Mouse (Mus musculus) forelimb bud, embryonic 11.5 days (tissue): ENCODE data around the gene Plxnb3.

Experiments used
- DNase-seq: peaks from one replicate; pipeline ENCODE4 v3.0.0-alpha.2; 2012; ENCODE audit warnings: low read depth, low spot score

The Plxnb3 gene

DNA sequence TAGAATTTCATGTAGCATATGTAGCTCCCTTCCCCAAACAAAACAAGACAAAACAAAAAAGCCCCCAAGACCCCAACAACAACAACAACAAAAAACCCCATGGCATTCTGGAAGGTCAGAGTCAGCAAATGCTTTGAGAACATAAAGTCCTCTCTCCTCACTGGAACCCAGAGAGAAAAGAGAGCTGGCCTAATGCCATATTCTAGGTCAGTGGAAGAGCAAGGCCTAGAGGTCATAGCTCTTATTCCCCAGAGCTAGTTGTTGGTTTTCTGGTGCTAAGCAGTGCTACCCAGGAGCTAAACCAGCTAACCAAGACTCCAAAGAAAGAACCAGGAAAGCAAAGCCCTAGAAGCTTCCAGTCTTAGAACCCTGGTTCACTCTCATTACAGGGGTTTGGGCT is 28.8 kb downstream of the Plxnb3 start:
- no peak for DNase-seq

- DNase-seq: peak; percentile 96
Observed at GRCm38 (mm10) chrX:73786364-73787224, 29.7 kb downstream of the Plxnb3 start, which contains the start of the genes Idh3g and Ssr4. Gene Idh3g (minus strand): TSS chrX:73786897. Gene Ssr4 (plus strand): TSS chrX:73787028.

DNA sequence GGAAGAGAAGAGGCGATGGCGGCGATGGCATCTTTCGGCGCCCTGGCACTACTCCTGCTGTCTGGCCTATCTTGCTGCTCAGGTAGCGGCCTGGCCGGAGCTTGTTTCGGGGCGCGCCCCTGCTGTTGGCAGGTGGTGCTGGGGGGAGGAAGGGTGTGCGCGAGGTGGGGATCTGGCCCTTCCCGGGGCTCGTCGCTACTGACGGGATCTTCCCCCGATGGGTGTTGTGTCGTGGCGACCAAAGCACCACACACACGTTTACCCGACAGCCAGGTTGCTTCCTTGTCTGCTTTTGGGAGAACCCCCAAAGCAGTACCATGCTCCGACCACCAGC is 30.3 kb downstream of the Plxnb3 start:
- DNase-seq: no peak

- DNase-seq: no peak
Observed at GRCm38 (mm10) chrX:73788501-73788900, 31.6 kb downstream of the Plxnb3 start.

DNA sequence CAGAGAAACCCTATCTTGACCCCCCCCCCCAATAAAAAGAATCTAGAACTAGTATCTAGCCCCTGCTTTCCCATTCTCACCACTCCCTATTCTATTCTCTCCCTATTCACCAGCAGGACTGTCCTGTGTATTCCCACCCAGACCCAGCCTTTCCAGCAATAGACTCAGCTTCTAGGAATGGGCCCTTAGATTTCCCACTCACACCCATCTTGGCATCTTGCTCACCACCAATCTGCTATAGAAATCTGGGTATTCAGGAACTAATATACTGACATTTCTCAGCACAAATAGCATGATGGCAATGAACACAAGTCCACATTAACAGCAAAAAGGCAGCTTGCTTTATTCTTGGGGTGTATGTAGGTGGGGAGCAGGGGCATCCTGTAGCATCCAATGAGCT is 36.1 kb downstream of the Plxnb3 start:
- DNase-seq: no peak

- DNase-seq: no peak
Observed at GRCm38 (mm10) chrX:73793505-73793904, 36.6 kb downstream of the Plxnb3 start.

GRCm38 (mm10) chrX:73797511-73797910 is 40.6 kb downstream of the Plxnb3 start:
- no peak for DNase-seq

- peak; percentile 50 for DNase-seq
Observed at GRCm38 (mm10) chrX:73798502-73798901, 41.6 kb downstream of the Plxnb3 start.

- peak; percentile 9 for DNase-seq
Observed at GRCm38 (mm10) chrX:73805814-73806213, 48.9 kb downstream of the Plxnb3 start.

DNA sequence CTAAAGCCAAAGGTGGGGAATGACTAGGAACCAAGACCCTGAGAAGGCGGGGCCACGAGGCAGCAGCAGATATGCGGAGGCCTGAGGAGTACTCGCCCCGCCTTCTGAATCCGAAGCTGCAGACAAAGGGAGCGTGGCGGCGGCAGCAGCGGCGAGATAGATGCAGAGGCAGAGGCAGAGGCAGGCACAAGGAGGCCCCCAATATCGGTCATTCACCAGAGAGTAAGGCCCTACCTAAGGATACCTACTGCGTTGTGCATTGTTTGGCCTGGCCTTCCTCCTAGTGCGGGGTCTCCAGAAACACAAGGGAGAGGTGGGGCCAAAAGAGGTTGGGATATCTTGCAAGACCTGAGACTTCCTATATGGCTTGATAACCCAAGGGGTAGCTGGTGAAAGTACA is 58.2 kb downstream of the Plxnb3 start:
- peak; percentile 18 for DNase-seq

- no peak for DNase-seq
Observed at GRCm38 (mm10) chrX:73816596-73817314, 59.9 kb downstream of the Plxnb3 start.
